Mouse (Mus musculus) monocyte, adult 5-6 weeks (primary cell): ENCODE measurements around the gene Mras. TPM values are rescaled to one million over a fixed set of nuclear protein-coding genes. Genes with fewer than 3 reads are reported as not detected.

Experiments used
- ATAC-seq: fragments of 153-309, 156-312 bp; replicated peaks from 2 replicates; pipeline ENCODE4 v1.8.0; 2017; ENCODE audit warnings: mild to moderate bottlenecking; ENCODE audit not compliant: low TSS enrichment, insufficient number of reproducible peaks, severe bottlenecking, poor library complexity, low FRiP score
- total RNA-seq: library from RNA; stranded (forward); fragments of 200-1000, 200-491, 200-594 nt; gene quantifications from 3 replicates; pipeline ENCODE4 v1.2.3, GENCODE M21; 2017

The Mras gene
- total RNA-seq, result 1.3 TPM in 1 of 3 replicates, not detected in the others

DNA sequence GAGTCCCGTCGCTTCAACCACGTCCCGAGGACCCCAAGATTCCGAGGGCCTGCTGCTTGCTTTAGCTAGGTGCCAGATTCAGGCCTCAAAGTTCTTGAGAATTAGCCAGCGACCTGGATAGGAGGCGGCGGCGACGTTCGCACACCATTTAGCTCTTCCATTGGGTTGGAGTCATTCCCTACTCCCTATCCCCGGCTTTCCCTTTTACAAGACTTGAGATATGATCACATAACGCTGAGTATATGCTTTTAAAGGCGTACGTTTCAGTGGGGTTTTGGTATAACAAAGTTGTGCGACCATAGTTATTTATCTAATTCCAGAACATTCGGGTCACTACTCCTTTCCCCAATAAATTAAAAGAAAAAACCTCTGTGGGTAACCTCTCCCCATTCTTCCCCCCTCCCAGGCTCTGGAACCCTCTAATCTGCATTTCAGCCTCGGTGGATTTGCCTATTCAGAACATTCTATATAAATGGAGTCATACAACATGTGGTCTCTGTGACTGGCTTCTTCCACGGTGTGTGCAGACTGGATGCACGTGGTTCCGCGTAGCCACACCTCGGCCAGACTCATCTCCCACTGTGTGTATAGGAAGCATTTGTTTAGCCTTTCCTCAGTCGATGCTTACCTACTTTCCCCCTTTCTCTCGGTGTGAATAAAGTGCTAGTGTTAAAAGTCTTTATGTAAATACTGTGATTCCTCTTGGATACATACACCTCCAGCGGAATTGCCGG is at the start of gene Mras:
Gene Mras, minus strand, starts transcription at position 351 of the 734 bp plus-strand sequence.
- ATAC-seq, result no peak

DNA sequence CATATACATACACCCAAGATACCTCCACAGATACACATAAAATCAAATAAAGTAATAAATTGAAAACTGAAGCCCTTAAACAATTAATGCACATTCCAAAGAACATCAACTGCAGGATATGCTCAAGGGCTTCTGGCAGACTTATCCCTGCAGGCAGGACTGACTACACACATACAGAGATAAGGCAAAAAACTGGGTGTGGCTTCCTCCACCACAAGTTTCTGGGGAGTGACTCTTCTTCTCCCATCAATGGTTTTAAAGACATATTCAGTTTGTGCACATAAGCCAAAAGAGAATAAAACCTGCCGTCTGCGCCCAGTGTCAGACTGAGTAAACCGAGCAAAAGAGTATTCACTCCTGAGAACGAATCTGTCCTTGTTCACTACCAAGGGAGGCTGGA is 48.0 kb upstream of the Mras start:
- no peak for ATAC-seq

DNA sequence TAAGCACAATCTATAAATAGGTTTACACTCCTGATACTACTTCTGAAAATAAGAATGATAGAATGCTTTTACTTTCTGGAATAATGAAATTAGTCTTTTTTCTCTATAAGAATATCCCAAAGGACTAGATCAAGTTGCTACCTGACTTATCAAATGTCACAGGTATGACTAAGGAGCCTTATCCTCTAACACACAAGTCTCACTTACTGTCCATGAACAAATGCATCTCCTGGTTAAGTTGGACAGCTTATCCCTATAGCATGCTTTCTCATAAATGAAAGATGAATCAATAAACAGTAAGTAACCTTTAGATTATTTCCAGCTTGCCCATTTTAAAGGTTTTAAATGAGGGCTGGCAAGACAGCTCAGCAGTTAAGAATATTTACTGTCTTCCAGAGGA is 47.5 kb upstream of the Mras start:
- ATAC-seq, result no peak

DNA sequence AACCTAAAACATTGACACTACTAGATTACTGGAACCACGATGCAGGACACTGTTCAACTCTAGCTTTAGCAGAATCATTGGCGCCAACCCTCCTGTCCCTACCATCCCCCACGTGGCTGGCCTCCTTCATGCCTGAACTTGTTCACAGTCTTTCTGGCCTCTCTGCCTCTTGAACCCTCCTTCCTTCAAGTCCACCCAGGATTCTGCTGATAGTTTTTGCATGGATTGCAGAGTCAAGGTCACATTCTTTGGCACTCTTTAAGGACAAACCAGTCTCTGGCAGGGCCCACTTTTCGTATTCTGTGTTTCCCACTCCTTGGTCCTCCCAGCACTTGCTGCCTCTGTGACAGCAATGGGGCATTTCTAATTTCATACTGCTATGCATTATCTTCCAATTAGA is 46.0 kb upstream of the Mras start:
- no peak for ATAC-seq

DNA sequence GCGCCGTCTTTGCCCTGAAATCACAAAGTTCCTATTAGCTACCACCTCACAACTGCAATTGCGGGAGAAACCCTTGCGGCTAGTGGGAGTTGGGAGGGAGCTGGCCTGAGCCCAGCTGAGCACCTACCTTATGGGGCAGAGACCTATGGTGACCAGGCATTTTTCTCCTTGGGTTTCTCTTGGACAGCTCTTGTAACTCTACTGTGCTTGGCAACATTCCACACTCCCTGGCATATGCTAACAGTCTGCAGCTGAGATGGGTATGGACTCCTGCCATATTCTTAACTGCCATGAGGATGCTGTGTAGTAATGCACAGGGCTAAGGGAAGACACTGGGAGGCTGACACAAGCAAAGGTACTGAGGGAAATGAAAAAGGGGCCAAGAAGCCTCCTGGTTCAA is 43.6 kb upstream of the Mras start:
- ATAC-seq, result no peak

DNA sequence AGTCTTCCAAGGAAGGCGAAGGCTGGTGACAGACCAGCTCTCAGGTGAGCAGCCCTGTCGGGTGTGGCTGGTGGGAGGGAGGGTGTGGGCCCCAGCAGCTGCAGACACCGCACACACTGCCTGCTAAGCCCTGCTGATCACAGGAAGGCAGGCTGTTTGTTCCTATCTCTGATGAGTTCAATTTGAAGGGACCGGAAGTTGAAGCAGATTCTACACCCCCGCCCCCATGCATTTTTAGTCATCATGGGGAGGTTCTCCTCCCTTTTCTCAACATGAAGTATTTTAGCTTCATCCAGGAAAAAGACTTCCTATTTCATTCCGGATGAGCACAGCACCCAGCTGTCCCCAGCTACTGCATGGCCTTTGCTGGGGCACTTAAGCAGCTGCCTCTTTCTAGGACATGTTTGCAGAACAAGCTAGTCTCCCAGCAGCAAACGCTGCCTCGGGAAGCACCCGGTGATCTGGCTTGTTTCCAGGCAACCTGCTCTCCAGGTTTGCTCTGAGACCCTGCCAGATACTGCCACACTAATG is 42.1 kb upstream of the Mras start:
- no peak for ATAC-seq

DNA sequence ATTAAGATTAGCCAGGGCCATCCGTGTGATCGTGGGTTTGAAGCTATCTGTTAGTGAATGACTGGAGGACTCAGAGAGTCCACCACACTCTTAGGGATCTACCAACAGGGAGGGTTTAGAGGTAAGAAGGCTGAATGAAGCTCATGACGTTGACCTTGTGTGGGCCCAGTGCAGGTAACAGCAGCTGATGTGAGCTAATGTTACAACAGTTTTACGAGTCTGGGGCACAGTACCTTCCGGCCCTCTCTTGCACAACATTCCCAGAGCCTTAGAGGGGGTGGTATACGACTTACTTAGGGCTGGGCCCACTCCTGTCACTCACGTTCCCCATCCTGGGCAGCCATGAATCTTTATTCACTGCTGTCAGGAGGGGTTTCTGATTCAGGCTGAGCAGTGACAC is 34.2 kb upstream of the Mras start:
- no peak for ATAC-seq

DNA sequence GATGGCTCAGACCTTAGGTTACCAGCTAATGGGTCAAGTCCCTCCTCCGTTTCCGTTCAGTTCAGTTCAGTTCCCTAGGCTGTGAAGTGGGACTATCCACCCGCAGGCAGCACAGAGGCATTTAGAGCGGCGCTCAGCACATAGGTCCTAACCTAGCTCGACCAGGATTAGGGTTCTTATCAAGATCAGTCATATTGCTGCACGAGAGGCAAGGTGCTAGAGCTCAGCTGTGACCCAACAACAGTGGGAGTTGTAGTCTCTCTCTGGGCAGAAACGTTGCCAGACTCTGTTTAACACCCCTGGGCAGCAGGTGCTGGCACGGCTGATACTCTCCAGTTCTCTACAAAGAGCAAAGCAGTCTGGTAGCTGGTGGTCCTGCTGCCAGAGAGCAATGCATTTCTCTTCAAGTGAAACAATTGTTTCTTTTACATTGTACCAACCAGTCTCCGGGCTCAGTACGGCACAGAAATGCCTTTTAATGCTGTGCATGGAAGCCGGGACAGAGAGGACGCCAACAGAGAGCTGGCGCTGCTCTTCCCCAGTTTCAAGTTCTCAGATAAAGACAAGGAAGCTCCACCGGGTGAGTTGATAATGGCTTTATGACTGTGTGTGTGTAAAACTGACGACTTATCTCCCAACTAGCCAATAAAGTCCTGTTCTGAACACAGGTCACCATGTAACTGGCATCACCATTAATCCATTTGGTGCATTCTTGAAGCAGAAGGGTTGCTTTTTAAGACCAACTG is 33.3 kb upstream of the Mras start:
- no peak for ATAC-seq

DNA sequence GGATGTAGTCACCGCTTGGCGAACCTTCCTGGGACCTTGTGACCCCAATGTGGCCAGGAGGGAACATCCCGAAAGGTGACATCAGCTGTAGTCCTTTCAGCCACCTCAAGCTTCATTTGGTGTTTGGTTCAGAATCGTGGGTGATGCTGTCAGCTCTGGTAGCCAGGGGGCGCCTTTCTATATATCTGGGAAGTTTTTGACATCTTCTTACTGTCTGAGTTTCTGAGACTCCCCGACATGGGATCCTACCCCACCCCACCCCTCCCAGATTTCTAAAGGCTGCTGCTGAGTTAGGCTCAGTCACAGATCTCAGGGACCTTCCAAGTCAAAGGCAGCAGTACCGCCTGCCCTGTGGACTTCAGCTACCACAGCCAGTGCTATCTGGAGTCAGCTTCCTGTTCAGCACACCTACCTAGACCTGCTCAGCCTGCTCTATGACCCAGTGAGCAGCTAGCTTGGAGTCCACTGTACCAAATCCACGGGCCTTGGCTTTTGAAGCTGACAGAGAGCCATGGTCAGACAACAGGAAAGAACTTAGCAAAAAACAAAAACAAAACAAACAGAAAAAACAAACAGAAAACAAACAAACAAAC is 32.6 kb upstream of the Mras start:
- no peak for ATAC-seq

DNA sequence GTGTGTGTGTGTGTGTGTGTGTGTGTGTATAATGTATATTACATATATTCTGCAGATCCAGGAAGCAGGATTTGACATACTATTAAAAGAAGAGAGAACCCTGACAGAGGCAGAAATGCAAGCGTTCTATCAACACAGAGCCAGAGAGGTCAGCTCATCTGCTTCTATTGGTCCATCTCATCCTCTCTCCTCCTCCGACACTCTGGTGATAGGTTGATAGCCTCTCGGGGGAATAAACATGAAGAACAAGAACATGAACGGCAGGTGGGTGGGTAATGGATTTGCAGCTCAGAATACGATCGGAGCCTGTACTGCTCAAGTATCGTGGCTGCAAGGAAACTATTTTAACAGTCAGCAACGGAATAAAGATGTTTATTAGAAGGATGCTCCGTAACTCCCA is 31.4 kb upstream of the Mras start:
- ATAC-seq, result no peak

DNA sequence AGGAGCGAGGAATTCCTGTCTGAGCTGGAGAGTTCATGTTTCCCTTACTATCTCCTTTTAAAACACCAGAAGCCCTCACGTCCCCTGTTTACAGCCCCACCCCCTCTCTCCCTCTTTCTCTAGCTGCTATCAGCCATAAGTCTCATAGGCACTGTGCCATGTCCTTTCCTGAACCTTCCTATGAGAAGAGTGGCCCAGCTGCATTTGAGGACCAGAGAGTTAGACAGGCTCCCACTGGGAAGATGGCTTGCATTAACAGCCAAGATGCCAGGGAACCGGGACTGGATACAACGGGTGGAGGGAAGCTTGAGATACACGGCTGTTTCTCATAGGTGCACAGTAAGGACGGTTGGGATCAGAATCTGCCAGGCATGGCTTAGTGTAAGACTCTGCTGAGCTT is 27.7 kb upstream of the Mras start:
- ATAC-seq, result no peak

DNA sequence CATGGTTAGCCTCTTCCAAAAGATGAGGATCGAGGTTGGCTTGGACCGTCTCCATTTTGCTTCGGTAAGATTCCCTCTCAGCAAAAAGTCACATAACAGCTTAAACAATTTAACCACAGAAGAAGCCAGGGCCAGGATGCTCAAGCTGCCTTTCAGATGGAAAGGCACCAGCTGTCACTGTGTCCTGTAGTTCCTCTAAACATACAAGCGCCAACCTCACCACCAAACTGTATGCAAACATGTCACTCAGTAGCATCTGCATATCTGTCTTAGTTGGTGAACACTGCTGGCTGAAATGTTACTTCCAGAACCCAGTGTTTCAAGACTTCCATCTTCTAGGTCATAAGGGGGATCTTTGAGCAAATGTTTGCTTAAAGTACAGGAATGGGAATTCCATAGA is 22.5 kb upstream of the Mras start:
- ATAC-seq, result no peak

DNA sequence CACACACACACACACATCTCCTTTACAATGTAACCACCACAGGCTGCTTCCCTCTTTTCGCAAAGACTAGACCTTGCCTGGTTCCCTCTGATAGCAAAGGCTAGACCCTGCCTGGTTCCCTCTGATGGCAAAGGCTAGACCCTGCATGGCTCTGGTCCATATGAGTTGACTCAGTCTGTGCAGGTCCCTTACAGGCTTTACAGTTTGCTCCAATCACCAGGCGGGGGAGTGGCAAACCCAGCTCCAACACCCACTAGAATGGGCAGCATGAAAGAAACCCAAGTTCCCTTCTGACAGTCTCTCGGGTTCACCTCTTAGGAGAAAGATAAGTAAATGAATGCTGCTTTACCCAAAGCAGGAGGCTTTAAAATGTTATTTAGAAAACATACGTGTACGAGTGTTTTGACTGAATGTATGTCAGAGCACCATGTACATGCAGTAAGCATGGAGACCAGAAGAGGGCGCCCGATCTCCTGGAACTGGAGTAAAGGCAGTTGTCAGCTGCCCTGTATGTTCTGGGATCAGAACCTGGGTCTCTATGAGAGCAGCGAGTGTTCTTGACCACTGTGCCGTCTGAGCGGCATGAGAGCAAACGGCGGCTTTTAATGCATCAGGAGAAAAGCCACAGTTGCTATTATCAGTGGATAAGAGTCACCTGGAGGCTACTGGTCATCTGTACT is 21.5 kb upstream of the Mras start:
- no peak; the same call in 1 of the 2 replicates for ATAC-seq

DNA sequence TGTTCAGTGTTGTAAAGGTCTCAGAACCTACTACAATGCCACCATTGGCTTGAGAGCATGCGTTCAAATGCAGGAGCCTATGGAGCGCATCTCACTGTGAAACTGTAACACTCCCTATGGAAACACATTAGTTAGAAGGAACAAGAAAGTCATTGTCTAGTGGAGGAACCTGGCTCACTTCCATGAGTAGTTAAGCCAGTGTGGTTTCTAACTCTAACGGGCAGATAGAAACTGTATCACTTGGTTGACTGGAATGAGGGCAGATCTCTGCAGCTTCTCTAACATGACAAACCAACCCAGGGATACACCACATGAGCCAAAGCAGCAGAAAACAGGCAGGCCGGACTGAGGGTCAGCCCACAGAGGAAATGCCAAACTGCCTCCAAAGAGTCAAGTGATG is 17.0 kb upstream of the Mras start:
- no peak for ATAC-seq

DNA sequence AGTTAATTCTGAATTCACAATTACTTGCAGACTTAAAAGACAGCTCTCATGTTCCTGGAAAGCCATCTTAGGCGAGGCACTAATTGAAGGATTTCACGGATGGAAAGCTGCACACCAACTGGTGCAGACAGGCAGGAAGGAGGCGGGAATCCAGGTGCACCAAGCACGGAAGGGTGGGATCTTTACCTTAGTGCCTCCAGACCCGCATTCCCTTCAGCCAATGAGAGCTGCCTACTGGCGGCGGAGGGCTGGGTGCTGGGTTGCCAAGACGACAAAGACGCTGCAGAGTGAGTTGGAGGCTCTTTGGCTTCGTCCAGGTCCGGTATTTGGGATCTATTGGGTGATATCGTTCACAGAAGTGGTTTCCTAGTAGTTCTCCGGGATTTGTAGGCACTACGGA is 14.0 kb upstream of the Mras start, which contains the start of gene Nme9:
Gene Nme9, plus strand, starts transcription at position 315 of the 400 bp plus-strand sequence.
- no peak for ATAC-seq

DNA sequence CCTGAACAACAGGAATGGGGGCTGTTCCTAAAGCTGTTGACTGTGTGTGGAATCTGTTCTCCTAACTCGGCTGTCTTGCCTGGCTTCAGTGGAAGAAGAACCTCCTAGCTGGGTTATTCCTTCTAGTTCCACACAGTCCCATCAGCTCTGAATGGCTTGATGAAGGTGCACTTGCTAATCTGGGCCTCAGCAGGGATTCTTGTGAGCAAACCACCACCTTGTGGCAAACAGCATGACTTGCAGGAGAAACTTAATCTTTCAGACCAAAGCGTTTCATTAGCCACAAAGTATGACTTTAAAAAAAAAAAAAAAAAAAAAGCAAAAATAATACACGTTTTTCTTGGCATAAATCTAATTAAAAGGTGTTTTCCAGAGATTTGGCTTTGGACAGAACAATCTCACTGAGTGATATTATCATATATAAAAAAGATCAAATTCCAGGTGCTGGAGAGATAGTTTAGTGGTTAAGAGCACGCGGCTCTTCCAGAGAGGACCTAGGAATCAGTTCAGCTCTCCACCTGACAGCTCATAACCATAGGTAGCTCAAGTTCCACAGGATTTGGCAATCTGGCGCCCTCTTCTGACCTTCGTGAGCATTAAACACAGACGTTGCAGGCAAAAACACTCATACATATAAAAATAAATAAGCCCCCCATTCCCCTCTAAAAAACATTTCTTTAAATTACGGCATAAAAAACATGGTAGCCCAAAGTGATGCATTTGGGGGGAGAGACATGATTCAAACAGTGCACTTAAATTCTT is 12.9 kb upstream of the Mras start:
- ATAC-seq, result no peak

DNA sequence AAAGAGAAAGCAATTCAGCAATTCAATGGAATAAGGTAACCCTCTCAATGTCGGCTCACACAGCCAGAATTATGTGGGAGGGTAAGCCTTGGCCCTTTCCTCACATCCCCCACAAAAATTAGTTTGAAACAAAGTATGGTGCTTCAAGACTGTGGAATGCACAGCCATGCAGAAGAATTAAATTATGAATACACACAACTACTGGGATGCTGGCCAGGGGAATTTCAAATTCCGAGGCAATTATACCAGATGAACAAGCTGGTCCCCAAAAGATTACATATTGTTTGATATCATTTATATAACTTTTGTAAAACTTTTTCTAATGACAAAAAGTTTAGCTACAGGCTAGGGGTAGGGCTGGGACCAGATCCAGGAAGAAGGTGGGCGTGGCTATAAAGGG is 10.1 kb upstream of the Mras start:
- ATAC-seq, result no peak

DNA sequence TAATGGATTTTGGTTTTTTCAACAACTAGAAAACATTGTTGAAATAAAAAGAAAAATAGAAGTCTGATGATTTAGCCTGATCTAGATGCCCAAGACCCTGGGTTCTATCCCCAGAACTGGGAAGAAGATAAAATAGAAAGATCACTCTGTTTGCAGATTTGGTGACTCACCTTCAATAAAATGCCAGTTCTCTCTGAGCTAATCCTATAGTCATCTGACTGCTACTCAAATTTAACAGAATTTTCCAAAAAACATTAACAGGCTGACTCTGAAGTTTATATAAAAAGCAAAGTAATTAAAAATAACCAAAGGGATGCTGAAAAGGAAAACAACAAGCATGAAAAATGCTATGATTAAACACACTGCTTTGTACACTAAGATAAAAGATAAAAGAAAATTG is 9.1 kb upstream of the Mras start:
- no peak for ATAC-seq
